Mouse (Mus musculus) erythroblast, embryonic 14.5 days (primary cell): ENCODE measurements around the gene Olfr1221.
"Not testable (repeated sequence)": the region's sequence is repeated elsewhere in the genome, so short reads cannot be mapped to it uniquely, and the experiment has no call there.

Source experiments
- GATA1 ChIP-seq: IDR thresholded peaks from 2 replicates; pipeline ENCODE4 v1.6.1; 2012; ENCODE audit warnings: low read length, inconsistent platforms, mixed read lengths
- TAL1 ChIP-seq: IDR thresholded peaks from 3 replicates; pipeline ENCODE4 v1.6.1; 2012; ENCODE audit warnings: low read length, inconsistent platforms, mixed read lengths

DNA sequence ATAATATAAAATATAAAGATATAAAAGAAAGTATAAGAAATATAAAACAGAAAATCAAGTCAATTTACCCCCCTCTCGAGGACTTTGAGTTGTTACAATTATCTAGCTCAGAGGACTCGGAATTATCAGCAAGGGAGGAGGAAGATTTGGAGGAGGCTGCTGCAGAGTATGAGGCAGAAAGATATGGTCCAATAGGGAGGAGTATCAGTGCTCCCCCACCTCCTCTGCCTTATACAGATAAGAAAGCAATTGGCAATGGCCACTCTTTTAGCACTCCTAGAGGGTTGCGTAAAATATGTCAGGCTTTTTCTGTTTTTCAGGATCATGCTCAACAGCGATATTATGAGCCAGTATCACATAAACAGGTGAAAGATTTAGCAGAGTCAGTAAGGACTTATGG lies 47.6 kb upstream of the Olfr1221 start:
- not testable (repeated sequence) for TF ChIP-seq TAL1, GATA1
